Mouse (Mus musculus): ENCODE measurements at regions not wholly inside any gene's neighbourhood (a gene's known extent, or its start where the extent isn't known, plus 50 kb on each side); places are given as distances from the start of the nearest gene placed in this dataset.

DNA sequence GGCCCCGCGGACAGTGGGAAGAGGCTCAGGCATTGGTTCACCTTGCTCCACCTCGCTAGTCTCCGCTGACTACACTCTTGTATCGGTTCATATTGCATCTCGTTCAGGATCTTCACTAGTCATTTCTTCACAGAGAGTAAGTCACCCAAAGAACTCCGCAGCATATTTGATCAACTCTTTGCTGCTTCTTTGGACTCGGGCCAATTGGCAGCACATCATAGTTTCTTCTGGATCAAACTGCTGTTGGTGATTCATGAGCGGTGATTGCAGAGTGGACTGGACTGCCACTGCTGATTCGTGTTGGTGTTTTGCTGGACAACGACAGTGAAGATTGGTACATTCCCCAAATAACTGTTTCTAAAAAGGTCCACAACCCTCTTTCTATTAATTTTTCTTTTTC lies 98.4 kb upstream of the Mb21d2 start:
- Histone ChIP-seq H3K27me3 (ENCODE audit: insufficient read depth, low read length) (no peaks in the 10 kb centered on the region), H3K4me1 (ENCODE audit: insufficient read depth, low read length) (no peaks in the 10 kb centered on the region), H3K4me3 (ENCODE audit: low read depth, low read length) (no peak overlapping the region), H3K4me2 (ENCODE audit: low read depth, low read length, poor library complexity, severe bottlenecking) (no peak overlapping the region), H3K9ac (replicated peaks; ENCODE audit: low read length, poor library complexity, severe bottlenecking) (no peak overlapping the region), H3K36me3 (ENCODE audit: insufficient read depth, low read length) (no peaks in the 10 kb centered on the region), H3K27ac (ENCODE audit: low read depth, low read length) (no peak overlapping the region), H3K9me3 (ENCODE audit: low read length) (no peaks in the 10 kb centered on the region)
- DNase-seq (ENCODE audit: low spot score) (no peak), ATAC-seq (ENCODE audit: low FRiP score) (no peak)
- no peak for TF ChIP-seq CTCF (IDR thresholded peaks at IDR 0.05)
- 90% methylated on average over 11 of the region's 11 CpGs for WGBS

DNA sequence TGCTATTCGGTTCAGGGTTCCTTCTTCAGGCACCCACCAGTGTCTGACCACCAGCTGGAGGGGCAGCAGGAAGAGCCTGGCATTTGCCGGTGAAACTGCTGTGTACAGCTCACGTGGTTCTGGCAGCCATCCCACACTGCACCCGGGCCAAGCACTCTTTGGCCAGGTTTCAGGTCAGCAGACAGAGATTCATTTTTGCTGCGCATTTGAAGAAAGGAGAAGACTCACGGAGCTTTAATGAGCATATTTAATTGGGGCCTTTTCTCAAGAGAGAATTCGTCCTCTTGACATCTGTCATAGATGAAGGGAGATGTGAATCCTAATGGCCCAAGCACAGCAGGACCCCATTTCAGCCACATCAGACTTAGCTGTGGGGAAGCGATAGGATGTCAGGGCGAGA lies 71.8 kb upstream of the Mb21d2 start:
- WGBS: 51% methylated on average over 9 of the region's 9 CpGs
- no peak; the same call in 1 of the 2 replicates for ATAC-seq (ENCODE audit: low FRiP score)
- TF ChIP-seq CTCF (IDR thresholded peaks at IDR 0.05): no peak
- H3K9ac ChIP-seq (replicated peaks; ENCODE audit: low read length, poor library complexity, severe bottlenecking): no peak overlapping the region
- DNase-seq (ENCODE audit: low spot score): peak; percentile 87
- no peak overlapping the region for H3K4me2 ChIP-seq (ENCODE audit: low read depth, low read length, poor library complexity, severe bottlenecking)
- no peaks in the 10 kb centered on the region for H3K9me3 ChIP-seq (ENCODE audit: low read length)
- no peaks in the 10 kb centered on the region for H3K4me1 ChIP-seq (ENCODE audit: insufficient read depth, low read length)
- H3K27ac ChIP-seq (ENCODE audit: low read depth, low read length): no peak overlapping the region
- no peaks in the 10 kb centered on the region for H3K36me3 ChIP-seq (ENCODE audit: insufficient read depth, low read length)
- no peaks in the 10 kb centered on the region for H3K27me3 ChIP-seq (ENCODE audit: insufficient read depth, low read length)
- no peak overlapping the region for H3K4me3 ChIP-seq (ENCODE audit: low read depth, low read length)

DNA sequence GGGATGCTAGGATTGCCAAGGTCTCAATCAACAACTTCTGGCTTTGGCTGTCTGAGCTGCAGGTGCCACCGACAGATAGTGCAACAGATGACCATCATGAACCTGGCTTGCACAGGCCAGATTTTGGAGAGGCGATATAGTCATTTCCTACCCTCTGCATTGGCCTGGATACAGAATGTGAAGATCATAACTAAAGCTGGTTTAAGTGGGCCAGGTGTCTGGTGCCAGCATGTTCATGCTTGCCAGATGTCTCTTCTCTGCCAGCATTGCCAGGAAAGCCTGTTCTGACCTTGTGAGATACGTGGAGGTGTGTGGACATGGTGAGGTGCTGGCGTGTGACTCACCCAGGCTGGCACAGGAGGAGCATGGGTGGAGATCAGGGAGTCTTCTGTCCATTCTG lies 70.2 kb upstream of the Mb21d2 start:
- Histone ChIP-seq H3K4me1 (ENCODE audit: insufficient read depth, low read length) (no peaks in the 10 kb centered on the region), H3K27me3 (ENCODE audit: insufficient read depth, low read length) (no peaks in the 10 kb centered on the region), H3K4me2 (ENCODE audit: low read depth, low read length, poor library complexity, severe bottlenecking) (no peak overlapping the region), H3K9me3 (ENCODE audit: low read length) (no peaks in the 10 kb centered on the region), H3K9ac (replicated peaks; ENCODE audit: low read length, poor library complexity, severe bottlenecking) (no peak overlapping the region), H3K27ac (ENCODE audit: low read depth, low read length) (no peak overlapping the region), H3K4me3 (ENCODE audit: low read depth, low read length) (no peak overlapping the region), H3K36me3 (ENCODE audit: insufficient read depth, low read length) (no peaks in the 10 kb centered on the region)
- ATAC-seq (ENCODE audit: low FRiP score): no peak
- 92% methylated on average over 4 of the region's 4 CpGs for WGBS
- no peak for TF ChIP-seq CTCF (IDR thresholded peaks at IDR 0.05)
- DNase-seq (ENCODE audit: low spot score): peak; percentile 43

DNA sequence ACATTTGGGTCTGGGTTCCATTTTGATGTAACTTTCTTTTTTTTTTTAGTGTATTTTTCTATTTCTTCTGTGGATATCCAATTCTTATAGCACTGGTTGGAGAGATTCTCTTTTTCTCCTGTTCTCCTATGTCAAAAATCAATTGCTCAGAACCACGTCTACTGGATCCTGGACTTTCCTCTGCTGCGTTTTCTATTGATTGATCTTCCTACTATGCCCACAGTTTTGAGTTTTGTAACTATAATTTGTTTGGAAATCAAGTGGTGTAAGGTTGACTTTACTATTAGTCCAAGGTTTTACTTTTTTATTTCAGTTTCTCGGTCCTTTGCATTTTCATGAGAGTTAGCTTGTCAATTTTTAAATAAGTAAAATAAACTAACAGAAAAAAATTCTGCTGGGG lies 67.2 kb upstream of the Mb21d2 start:
- ATAC-seq (ENCODE audit: low FRiP score) (no peak), DNase-seq (ENCODE audit: low spot score) (no peak)
- H3K4me3 ChIP-seq (ENCODE audit: low read depth, low read length): no peak overlapping the region
- H3K36me3 ChIP-seq (ENCODE audit: insufficient read depth, low read length): no peaks in the 10 kb centered on the region
- no peak overlapping the region for H3K27ac ChIP-seq (ENCODE audit: low read depth, low read length)
- H3K9me3 ChIP-seq (ENCODE audit: low read length): no peaks in the 10 kb centered on the region
- H3K4me2 ChIP-seq (ENCODE audit: low read depth, low read length, poor library complexity, severe bottlenecking): no peak overlapping the region
- WGBS: 85% methylated on average over 3 of the region's 3 CpGs
- no peak for TF ChIP-seq CTCF (IDR thresholded peaks at IDR 0.05)
- H3K9ac ChIP-seq (replicated peaks; ENCODE audit: low read length, poor library complexity, severe bottlenecking): no peak overlapping the region
- no peaks in the 10 kb centered on the region for H3K4me1 ChIP-seq (ENCODE audit: insufficient read depth, low read length)
- no peaks in the 10 kb centered on the region for H3K27me3 ChIP-seq (ENCODE audit: insufficient read depth, low read length)

DNA sequence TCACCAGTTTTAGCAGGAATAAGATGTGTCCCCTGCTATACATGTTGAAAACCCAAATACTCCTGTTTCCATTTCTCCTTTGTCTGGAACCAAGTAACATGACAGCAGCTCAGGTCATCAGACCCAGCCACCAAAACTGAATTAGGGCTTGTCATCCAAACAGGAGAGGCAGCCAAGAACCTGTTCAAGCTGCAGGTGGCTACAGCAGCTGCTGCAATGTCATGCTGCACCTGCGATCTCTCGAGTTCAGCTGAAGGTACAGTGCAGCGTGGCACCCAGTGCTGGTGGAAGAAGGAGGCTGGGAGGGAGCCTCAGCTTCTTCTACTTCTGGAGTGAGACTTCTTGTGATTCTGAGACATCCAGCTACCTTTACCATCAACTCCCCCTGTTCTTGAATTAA lies 61.2 kb upstream of the Mb21d2 start:
- Histone ChIP-seq H3K9ac (replicated peaks; ENCODE audit: low read length, poor library complexity, severe bottlenecking) (no peak overlapping the region), H3K4me3 (ENCODE audit: low read depth, low read length) (no peak overlapping the region), H3K4me1 (ENCODE audit: insufficient read depth, low read length) (no peaks in the 10 kb centered on the region), H3K27ac (ENCODE audit: low read depth, low read length) (no peak overlapping the region), H3K4me2 (ENCODE audit: low read depth, low read length, poor library complexity, severe bottlenecking) (no peak overlapping the region), H3K9me3 (ENCODE audit: low read length) (no peaks in the 10 kb centered on the region), H3K27me3 (ENCODE audit: insufficient read depth, low read length) (no peaks in the 10 kb centered on the region), H3K36me3 (ENCODE audit: insufficient read depth, low read length) (no peaks in the 10 kb centered on the region)
- DNase-seq (ENCODE audit: low spot score) (peak; percentile 34), ATAC-seq (ENCODE audit: low FRiP score) (no peak)
- WGBS: 88% methylated on average over 3 of the region's 3 CpGs
- no peak for TF ChIP-seq CTCF (IDR thresholded peaks at IDR 0.05)

DNA sequence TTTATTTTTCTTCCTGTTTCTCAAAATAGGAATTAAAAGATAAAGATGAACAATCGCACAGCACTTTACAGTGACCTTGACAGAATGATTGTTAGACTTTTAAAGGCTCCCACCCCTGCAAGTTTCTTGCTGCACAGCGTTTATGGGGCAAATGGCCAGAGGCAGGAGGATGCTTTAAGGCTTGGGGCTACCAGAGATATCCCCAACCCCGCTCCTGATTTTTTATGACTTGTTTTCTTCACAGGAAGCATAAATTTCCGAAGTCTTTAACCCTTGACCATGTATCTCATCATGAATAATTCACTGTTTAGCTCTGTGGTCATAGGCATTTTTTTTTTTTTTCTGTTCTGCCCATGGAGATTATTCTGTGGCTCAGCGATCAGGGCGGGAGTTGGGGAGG lies 55.5 kb upstream of the Mb21d2 start:
- H3K4me1 ChIP-seq (ENCODE audit: insufficient read depth, low read length): no peaks in the 10 kb centered on the region
- no peak overlapping the region for H3K4me3 ChIP-seq (ENCODE audit: low read depth, low read length)
- ATAC-seq (ENCODE audit: low FRiP score) (no peak), DNase-seq (ENCODE audit: low spot score) (no peak)
- H3K4me2 ChIP-seq (ENCODE audit: low read depth, low read length, poor library complexity, severe bottlenecking): no peak overlapping the region
- H3K36me3 ChIP-seq (ENCODE audit: insufficient read depth, low read length): no peaks in the 10 kb centered on the region
- no peak overlapping the region for H3K27ac ChIP-seq (ENCODE audit: low read depth, low read length)
- WGBS: 43% methylated on average over 6 of the region's 6 CpGs
- H3K27me3 ChIP-seq (ENCODE audit: insufficient read depth, low read length): no peaks in the 10 kb centered on the region
- no peaks in the 10 kb centered on the region for H3K9me3 ChIP-seq (ENCODE audit: low read length)
- H3K9ac ChIP-seq (replicated peaks; ENCODE audit: low read length, poor library complexity, severe bottlenecking): no peak overlapping the region
- no peak for TF ChIP-seq CTCF (IDR thresholded peaks at IDR 0.05)

Measured in midbrain, postnatal 0 days (tissue).